Mouse (Mus musculus) midbrain, embryonic 12.5 days (tissue): ENCODE results near the gene Atp8a2. TPM values are rescaled to one million over a fixed set of nuclear protein-coding genes. Genes with fewer than 3 reads are reported as not detected.

ENCODE experiments used
- ATAC-seq: fragments of 200-750 bp; cut with Nextera tagmentation; 2 replicates; pipeline ENCODE4 v1.8.0; 2017; ENCODE audit warnings: low read depth, moderate TSS enrichment, moderate library complexity; ENCODE audit not compliant: low FRiP score
- H3K27ac ChIP-seq: fragments of 300-500 bp; sonication (generic); replicated peaks from 2 replicates; pipeline ENCODE4 v1.5.1; 2016; ENCODE audit warnings: mild to moderate bottlenecking
- H3K27me3 ChIP-seq: fragments of 300-500 bp; sonication (generic); 2 replicates; pipeline ENCODE4 v1.6.1; 2016; ENCODE audit warnings: mild to moderate bottlenecking
- H3K36me3 ChIP-seq: fragments of 300-500 bp; sonication (generic); 2 replicates; pipeline ENCODE4 v1.6.1; 2016
- H3K4me1 ChIP-seq: fragments of 300-500 bp; sonication (generic); 2 replicates; pipeline ENCODE4 v1.6.1; 2016
- H3K4me2 ChIP-seq: fragments of 300-500 bp; sonication (generic); replicated peaks from 2 replicates; pipeline ENCODE4 v1.6.1; 2016; ENCODE audit warnings: mild to moderate bottlenecking, moderate library complexity
- H3K4me3 ChIP-seq: fragments of 300-500 bp; sonication (generic); 2 replicates; pipeline ENCODE4 v1.5.1; 2016; ENCODE audit warnings: mild to moderate bottlenecking
- H3K9ac ChIP-seq: fragments of 300-500 bp; sonication (generic); replicated peaks from 2 replicates; pipeline ENCODE4 v1.6.1; 2016; ENCODE audit warnings: mild to moderate bottlenecking, moderate library complexity
- H3K9me3 ChIP-seq: fragments of 300-500 bp; sonication (generic); 2 replicates; pipeline ENCODE4 v1.6.1; 2016; ENCODE audit warnings: mild to moderate bottlenecking
- WGBS: fragments of 180-500 bp; shearing (Covaris S2); methylation state at CpG from one replicate; pipeline ENCODE4 v1.1.7; 2016; 5-methylcytosine and 5-hydroxymethylcytosine counted together
- polyA plus RNA-seq: library from polyadenylated mRNA; unstranded; fragments of >200 nt; fragmentation: Nextera tagmentation; extraction: Ambion mirVana; gene quantifications from 2 replicates; pipeline ENCODE4 v1.2.1, GENCODE M21; 2016

Gene Atp8a2
- 16.1 and 18.1 TPM in 2 replicates for polyA plus RNA-seq

GRCm38 (mm10) chr14:60196884-60197283, at the start of gene Atp8a2:
Atp8a2 (minus strand) TSS chr14:60197179.
- H3K4me2 ChIP-seq = no peak within 1 kb of the TSS
- no peaks in the 10 kb centered on the region for H3K9me3 ChIP-seq
- no peak within 1 kb of the TSS for H3K27ac ChIP-seq
- no peak for ATAC-seq
- 86% methylated on average over 7 of the region's 7 CpGs for WGBS
- H3K4me3 ChIP-seq = no peak within 1 kb of the TSS
- H3K36me3 ChIP-seq = no peaks in the 10 kb centered on the region
- no peaks in the 10 kb centered on the region for H3K4me1 ChIP-seq
- H3K9ac ChIP-seq = no peak within 1 kb of the TSS
- H3K27me3 ChIP-seq = no peaks in the 10 kb centered on the region

DNA sequence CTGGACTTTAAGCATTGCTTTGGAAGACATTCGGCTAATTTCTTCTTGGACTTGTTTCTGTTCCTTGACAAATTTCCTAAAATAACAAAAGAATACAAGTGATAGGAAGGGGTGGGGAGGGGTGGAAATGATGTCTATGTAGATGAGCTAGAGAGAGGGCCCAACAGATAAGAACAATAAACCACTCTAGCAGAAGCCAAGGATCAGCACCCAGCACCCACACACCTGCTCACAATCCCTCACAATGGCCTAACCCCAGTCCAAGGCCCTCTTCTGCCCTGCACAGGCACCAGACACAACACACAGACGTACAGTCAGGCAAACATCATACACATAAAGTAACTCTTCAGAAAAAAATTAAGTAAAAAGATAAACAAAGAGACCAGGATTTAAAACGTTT, 41.6 kb upstream of the Atp8a2 start:
- H3K36me3 ChIP-seq = peaks cover 54% of the 10 kb centered on the region
- H3K9ac ChIP-seq = no peak overlapping the region
- WGBS = 91% methylated on average over 3 of the region's 3 CpGs
- no peak overlapping the region for H3K4me3 ChIP-seq
- ATAC-seq = no peak
- no peak overlapping the region for H3K27ac ChIP-seq
- H3K9me3 ChIP-seq = no peaks in the 10 kb centered on the region
- H3K27me3 ChIP-seq = no peaks in the 10 kb centered on the region
- H3K4me1 ChIP-seq = no peaks in the 10 kb centered on the region
- no peak overlapping the region for H3K4me2 ChIP-seq

GRCm38 (mm10) chr14:60219886-60220285, 22.9 kb upstream of the Atp8a2 start:
- Histone ChIP-seq H3K4me3 (no peak overlapping the region), H3K4me1 (no peaks in the 10 kb centered on the region), H3K27ac (no peak overlapping the region), H3K9ac (no peak overlapping the region), H3K4me2 (no peak overlapping the region), H3K9me3 (no peaks in the 10 kb centered on the region), H3K36me3 (peaks cover 33% of the 10 kb centered on the region), H3K27me3 (no peaks in the 10 kb centered on the region)
- no peak for ATAC-seq
- 94% methylated on average over 10 of the region's 10 CpGs for WGBS

DNA sequence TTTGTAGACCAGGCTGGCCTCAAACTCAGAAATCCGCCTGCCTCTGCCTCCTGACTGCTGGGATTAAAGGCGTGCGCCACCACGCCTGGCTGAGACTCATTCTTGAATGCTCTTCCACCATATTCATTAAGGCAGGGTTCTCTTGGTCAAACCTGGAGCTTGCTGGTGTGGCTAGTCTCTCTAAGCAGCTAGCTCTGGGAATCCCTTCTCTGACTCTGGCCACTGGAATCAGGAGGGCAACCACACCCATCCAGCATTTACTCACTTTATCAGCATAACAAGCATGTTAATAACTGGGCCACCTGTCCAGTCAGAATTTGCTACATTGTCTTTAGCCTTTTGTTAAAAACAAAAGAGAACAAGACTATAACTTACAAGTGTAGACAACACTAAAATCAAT, 20.6 kb upstream of the Atp8a2 start:
- WGBS = 94% methylated on average over 4 of the region's 4 CpGs
- Histone ChIP-seq H3K9ac (no peak overlapping the region), H3K9me3 (no peaks in the 10 kb centered on the region), H3K36me3 (peaks cover 33% of the 10 kb centered on the region), H3K4me1 (no peaks in the 10 kb centered on the region), H3K4me3 (no peak overlapping the region), H3K27ac (no peak overlapping the region), H3K4me2 (no peak overlapping the region), H3K27me3 (no peaks in the 10 kb centered on the region)
- no peak for ATAC-seq

- Histone ChIP-seq H3K4me1 (no peaks in the 10 kb centered on the region), H3K36me3 (peaks cover 28% of the 10 kb centered on the region), H3K9ac (no peak overlapping the region), H3K4me2 (no peak overlapping the region), H3K27ac (no peak overlapping the region), H3K9me3 (no peaks in the 10 kb centered on the region), H3K27me3 (no peaks in the 10 kb centered on the region), H3K4me3 (no peak overlapping the region)
- no peak for ATAC-seq
- 97% methylated on average over 1 of the region's 1 CpGs for WGBS
Measured at GRCm38 (mm10) chr14:60216125-60216524, 19.1 kb upstream of the Atp8a2 start.

DNA sequence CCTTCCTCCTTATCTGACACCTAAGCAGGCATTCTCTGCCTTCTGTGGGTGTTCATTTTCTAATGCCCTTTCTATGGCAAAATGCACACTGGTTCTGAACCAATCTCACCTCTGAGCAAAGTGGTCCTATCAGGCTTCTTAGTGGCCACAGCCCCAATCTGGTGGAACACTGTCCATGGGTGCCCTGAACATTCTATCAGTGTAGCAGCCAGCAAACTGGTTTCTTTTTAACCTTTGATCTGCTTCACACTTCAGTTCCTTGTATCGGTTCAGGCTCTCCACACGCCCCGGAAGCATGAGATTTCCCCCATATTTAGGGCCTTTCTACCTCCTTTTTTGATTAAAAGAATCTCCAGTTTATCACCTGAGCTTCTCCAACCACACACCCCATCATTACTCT, 18.0 kb upstream of the Atp8a2 start:
- WGBS = 98% methylated on average over 3 of the region's 3 CpGs
- Histone ChIP-seq H3K9me3 (no peaks in the 10 kb centered on the region), H3K27me3 (no peaks in the 10 kb centered on the region), H3K4me1 (no peaks in the 10 kb centered on the region), H3K36me3 (peaks cover 24% of the 10 kb centered on the region), H3K9ac (no peak overlapping the region), H3K4me2 (no peak overlapping the region), H3K27ac (no peak overlapping the region), H3K4me3 (no peak overlapping the region)
- ATAC-seq = no peak

- WGBS = 95% methylated on average over 1 of the region's 1 CpGs
- Histone ChIP-seq H3K4me1 (no peaks in the 10 kb centered on the region), H3K4me2 (no peak overlapping the region), H3K27ac (no peak overlapping the region), H3K9me3 (no peaks in the 10 kb centered on the region), H3K9ac (no peak overlapping the region), H3K27me3 (no peaks in the 10 kb centered on the region), H3K4me3 (no peak overlapping the region), H3K36me3 (peaks cover 14% of the 10 kb centered on the region)
- no peak for ATAC-seq
Measured at GRCm38 (mm10) chr14:60214040-60214439, 17.1 kb upstream of the Atp8a2 start.

GRCm38 (mm10) chr14:60209166-60209565, 12.2 kb upstream of the Atp8a2 start:
- H3K9me3 ChIP-seq = no peaks in the 10 kb centered on the region
- H3K4me3 ChIP-seq = no peak overlapping the region
- H3K4me2 ChIP-seq = no peak overlapping the region
- H3K27ac ChIP-seq = no peak overlapping the region
- no peak overlapping the region for H3K9ac ChIP-seq
- no peaks in the 10 kb centered on the region for H3K36me3 ChIP-seq
- 88% methylated on average over 7 of the region's 7 CpGs for WGBS
- no peak for ATAC-seq
- no peaks in the 10 kb centered on the region for H3K27me3 ChIP-seq
- peaks cover 6% of the 10 kb centered on the region; the same call in 1 of the 2 replicates for H3K4me1 ChIP-seq

DNA sequence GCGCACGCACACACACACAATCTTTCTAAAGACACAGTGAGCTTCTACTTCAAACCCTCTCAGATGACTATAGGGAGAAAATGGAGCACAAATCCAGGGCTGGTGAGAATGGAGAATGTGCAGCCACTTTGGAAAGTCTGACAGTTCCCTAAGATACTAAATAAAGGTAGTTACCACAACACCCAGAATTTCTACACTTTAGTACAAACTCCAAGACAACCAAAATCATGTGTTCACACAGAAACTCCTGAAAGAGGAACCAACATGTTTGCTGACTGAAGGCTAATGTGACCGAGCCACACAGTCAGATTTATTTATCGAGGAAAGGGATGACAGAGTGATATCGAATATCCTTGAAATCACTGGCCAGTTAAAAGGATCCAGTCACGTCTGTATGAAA, 8.0 kb upstream of the Atp8a2 start:
- H3K27me3 ChIP-seq = no peaks in the 10 kb centered on the region
- H3K9ac ChIP-seq = no peak overlapping the region
- no peak overlapping the region for H3K4me2 ChIP-seq
- no peak overlapping the region for H3K27ac ChIP-seq
- peaks cover 6% of the 10 kb centered on the region; the same call in 1 of the 2 replicates for H3K4me1 ChIP-seq
- H3K4me3 ChIP-seq = no peak overlapping the region
- no peak for ATAC-seq
- H3K9me3 ChIP-seq = no peaks in the 10 kb centered on the region
- no peaks in the 10 kb centered on the region for H3K36me3 ChIP-seq
- WGBS = 96% methylated on average over 6 of the region's 6 CpGs

- no peak overlapping the region for H3K4me2 ChIP-seq
- no peak for ATAC-seq
- no peak overlapping the region for H3K27ac ChIP-seq
- no peaks in the 10 kb centered on the region for H3K4me1 ChIP-seq
- 85% methylated on average over 5 of the region's 5 CpGs for whole genome bisulfite sequencing
- no peaks in the 10 kb centered on the region for H3K36me3 ChIP-seq
- no peaks in the 10 kb centered on the region for H3K27me3 ChIP-seq
- no peak overlapping the region for H3K9ac ChIP-seq
- H3K4me3 ChIP-seq = no peak overlapping the region
- H3K9me3 ChIP-seq = no peaks in the 10 kb centered on the region
Measured at GRCm38 (mm10) chr14:60195999-60196398, 980 bp downstream of the Atp8a2 start.

GRCm38 (mm10) chr14:60194606-60195005, 2.4 kb downstream of the Atp8a2 start:
- 97% methylated on average over 1 of the region's 1 CpGs for WGBS
- no peak overlapping the region for H3K27ac ChIP-seq

DNA sequence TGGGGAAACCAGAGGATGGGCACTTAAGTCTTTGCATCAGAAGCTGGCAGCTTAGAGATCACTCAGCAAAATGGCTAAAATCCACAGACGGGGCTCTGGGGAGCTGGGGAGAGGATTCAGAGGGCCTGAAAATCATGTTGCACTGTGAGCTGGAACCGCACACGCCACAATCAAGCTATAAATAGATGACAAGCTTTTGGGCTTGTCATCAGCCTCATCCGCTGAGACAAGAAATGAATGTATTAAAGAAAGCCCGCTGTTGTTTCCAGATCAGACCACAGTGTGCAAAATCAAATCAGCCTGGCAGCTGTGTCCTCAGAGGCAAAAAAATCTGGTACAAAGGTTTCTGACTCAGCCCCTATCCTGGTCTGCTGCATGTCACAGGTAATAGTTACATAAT, 7.2 kb downstream of the Atp8a2 start:
- Histone ChIP-seq H3K4me3 (no peak overlapping the region), H3K27me3 (no peaks in the 10 kb centered on the region), H3K9ac (no peak overlapping the region), H3K4me2 (no peak overlapping the region), H3K27ac (no peak overlapping the region), H3K4me1 (no peaks in the 10 kb centered on the region), H3K36me3 (no peaks in the 10 kb centered on the region), H3K9me3 (no peaks in the 10 kb centered on the region)
- no peak for ATAC-seq
- 91% methylated on average over 5 of the region's 5 CpGs for WGBS

More at GRCm38 (mm10) chr14:60194606-60195005, 2.4 kb downstream of the Atp8a2 start:
- no peaks in the 10 kb centered on the region for H3K9me3 ChIP-seq
- H3K4me3 ChIP-seq = no peak overlapping the region
- no peaks in the 10 kb centered on the region for H3K36me3 ChIP-seq
- no peak overlapping the region for H3K9ac ChIP-seq
- no peaks in the 10 kb centered on the region for H3K27me3 ChIP-seq
- ATAC-seq = no peak
- H3K4me2 ChIP-seq = no peak overlapping the region
- H3K4me1 ChIP-seq = no peaks in the 10 kb centered on the region

GRCm38 (mm10) chr14:60188201-60188825, 8.7 kb downstream of the Atp8a2 start:
- no peak for ATAC-seq
- H3K27me3 ChIP-seq = no peaks in the 10 kb centered on the region
- no peak overlapping the region for H3K4me2 ChIP-seq
- WGBS = 92% methylated on average over 5 of the region's 5 CpGs
- no peak overlapping the region for H3K27ac ChIP-seq
- H3K36me3 ChIP-seq = no peaks in the 10 kb centered on the region
- no peak overlapping the region for H3K9ac ChIP-seq
- H3K4me3 ChIP-seq = no peak overlapping the region
- H3K4me1 ChIP-seq = no peaks in the 10 kb centered on the region
- no peaks in the 10 kb centered on the region for H3K9me3 ChIP-seq
